Mouse (Mus musculus) heart, embryonic 15.5 days (tissue): Measurements from ENCODE around the gene Vmn1r196. TPM values are rescaled to one million over a fixed set of nuclear protein-coding genes. Genes with fewer than 3 reads are reported as not detected.

Source experiments
- polyA plus RNA-seq: library from polyadenylated mRNA; unstranded; fragments of >200 nt; fragmentation: Nextera tagmentation; extraction: Ambion mirVana; gene quantifications from 2 replicates; pipeline ENCODE4 v1.2.1, GENCODE M21; 2015

Gene Vmn1r196
- polyA plus RNA-seq, 1 experiment from 2014 or later = not detected

Other genes with a start within 250 kb of the Vmn1r196 start
- gene Hist1h4i, start 248.6 kb upstream of the Vmn1r196 start, polyA plus RNA-seq = 8.6 and 12.1 TPM in 2 replicates
- gene Hist1h2ag, start 247.0 kb upstream of the Vmn1r196 start, polyA plus RNA-seq = 11.2 and 12.4 TPM in 2 replicates
- gene Hist1h2bj, start 246.7 kb upstream of the Vmn1r196 start, polyA plus RNA-seq = 2.8 and 5.8 TPM in 2 replicates
- not detected in 2 replicates for gene Vmn1r188, start 205.5 kb upstream of the Vmn1r196 start, polyA plus RNA-seq
- not detected in 2 replicates for gene Vmn1r189, start 184.1 kb upstream of the Vmn1r196 start, polyA plus RNA-seq
- gene Vmn1r191, start 106.0 kb upstream of the Vmn1r196 start, polyA plus RNA-seq = not detected in 2 replicates
- not detected in 2 replicates for gene Vmn1r192, start 98.8 kb upstream of the Vmn1r196 start, polyA plus RNA-seq
- not detected in 2 replicates for gene Vmn1r193, start 66.8 kb upstream of the Vmn1r196 start, polyA plus RNA-seq
- not detected in 2 replicates for gene Vmn1r194, start 45.7 kb upstream of the Vmn1r196 start, polyA plus RNA-seq
- not detected in 2 replicates for gene Vmn1r195, start 19.4 kb upstream of the Vmn1r196 start, polyA plus RNA-seq
- not detected in 2 replicates for gene Vmn1r197, start 34.7 kb downstream of the Vmn1r196 start, polyA plus RNA-seq
- not detected in 2 replicates for gene Vmn1r198, start 60.4 kb downstream of the Vmn1r196 start, polyA plus RNA-seq
- gene Vmn1r199, start 89.9 kb downstream of the Vmn1r196 start, polyA plus RNA-seq = not detected in 2 replicates
- not detected in 2 replicates for gene Vmn1r200, start 100.5 kb downstream of the Vmn1r196 start, polyA plus RNA-seq
- not detected in 2 replicates for gene Vmn1r201, start 182.0 kb downstream of the Vmn1r196 start, polyA plus RNA-seq
- gene Vmn1r202, start 215.5 kb downstream of the Vmn1r196 start, polyA plus RNA-seq = not detected in 2 replicates
- gene Vmn1r203, start 228.2 kb downstream of the Vmn1r196 start, polyA plus RNA-seq = not detected in 2 replicates